Mouse (Mus musculus): ENCODE measurements around the gene Supt6.

Gene Supt6

DNA sequence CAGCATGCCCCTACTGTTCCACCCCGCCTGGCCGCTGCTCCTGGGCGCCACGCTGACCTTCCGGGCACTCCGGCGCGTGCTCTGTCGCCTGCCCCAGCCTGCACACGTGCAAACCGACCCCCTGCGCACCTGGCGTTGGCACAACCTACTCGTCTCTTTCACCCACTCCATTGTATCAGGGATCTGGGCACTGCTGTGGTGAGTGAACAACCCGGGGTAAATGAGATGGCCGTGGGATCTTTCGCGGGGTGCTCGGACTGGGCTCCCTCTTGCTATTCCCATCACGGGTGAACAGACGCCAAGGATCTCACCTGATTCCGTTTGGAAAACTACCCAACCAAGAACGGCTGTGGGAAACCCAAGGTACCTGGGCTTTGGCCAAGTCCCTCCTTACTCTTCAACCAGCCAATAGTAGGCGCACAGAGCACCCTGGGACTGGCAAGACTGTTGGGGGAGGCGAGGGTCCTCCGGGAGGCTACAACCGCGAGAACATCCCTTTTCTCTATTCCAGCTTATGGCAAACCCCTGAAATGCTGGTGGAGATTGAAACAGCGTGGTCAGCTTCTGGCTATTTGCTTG is 66.8 kb downstream of the Supt6 start:
- no peak for TF ChIP-seq GATA4 (IDR thresholded peaks at IDR 0.05; ENCODE audit: insufficient replicate concordance, low read length)

GRCm38 (mm10) chr11:78177903-78178858 is 67.6 kb downstream of the Supt6 start:
- no peak for TF ChIP-seq GATA4 (IDR thresholded peaks at IDR 0.05; ENCODE audit: insufficient replicate concordance, low read length)

GRCm38 (mm10) chr11:78177437-78177836 is 68.3 kb downstream of the Supt6 start:
- no peak for TF ChIP-seq GATA4 (IDR thresholded peaks at IDR 0.05; ENCODE audit: insufficient replicate concordance, low read length)

- TF ChIP-seq GATA4 (IDR thresholded peaks at IDR 0.05; ENCODE audit: insufficient replicate concordance, low read length), result no peak; the same call in 1 of the 2 replicates
Observed at GRCm38 (mm10) chr11:78176905-78177331, 68.9 kb downstream of the Supt6 start.

GRCm38 (mm10) chr11:78176402-78176862 is 69.4 kb downstream of the Supt6 start, which contains the start of the genes Nek8 and Tlcd1:
TSS of gene Nek8 (minus strand) at chr11:78176675.
TSS of gene Tlcd1 (plus strand) at chr11:78176711.
- TF ChIP-seq GATA4 (IDR thresholded peaks at IDR 0.05; ENCODE audit: insufficient replicate concordance, low read length), result no peak

GRCm38 (mm10) chr11:78175771-78176401 is 69.9 kb downstream of the Supt6 start:
- no peak for TF ChIP-seq GATA4 (IDR thresholded peaks at IDR 0.05; ENCODE audit: insufficient replicate concordance, low read length)

GRCm38 (mm10) chr11:78174506-78174905 is 71.3 kb downstream of the Supt6 start:
- no peak for TF ChIP-seq GATA4 (IDR thresholded peaks at IDR 0.05; ENCODE audit: insufficient replicate concordance, low read length)

DNA sequence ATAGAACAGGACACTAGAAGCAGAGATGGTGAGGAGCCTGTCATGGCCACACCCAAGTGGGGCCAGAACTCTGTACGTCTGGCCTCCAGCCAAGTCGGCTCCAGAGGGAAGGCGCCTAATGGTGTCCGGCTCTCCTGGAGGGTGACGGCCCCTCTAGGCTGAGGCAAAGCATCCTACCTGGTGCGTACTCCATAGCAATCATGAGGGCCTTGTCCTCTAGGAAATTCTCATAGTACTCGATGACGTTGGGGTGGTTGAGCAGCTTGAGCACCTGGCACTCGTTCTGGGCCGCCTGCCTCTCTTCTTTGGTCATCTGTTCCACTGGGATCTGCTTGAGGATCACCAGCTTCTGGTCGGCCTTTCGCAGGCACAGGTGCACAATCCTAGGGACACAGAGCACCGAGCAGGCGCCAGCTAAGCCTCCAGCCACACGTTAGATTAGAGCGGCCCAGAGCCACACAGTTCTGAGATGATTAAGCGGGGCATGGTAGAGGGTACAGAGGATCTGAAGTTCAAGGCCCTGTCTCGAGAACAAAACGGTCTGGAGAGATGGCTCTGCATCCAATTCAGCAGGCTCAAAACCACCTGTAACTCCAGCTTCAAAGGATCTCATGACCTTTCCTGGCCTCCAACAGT is 72.9 kb downstream of the Supt6 start:
- TF ChIP-seq GATA4 (IDR thresholded peaks at IDR 0.05; ENCODE audit: insufficient replicate concordance, low read length), result no peak

DNA sequence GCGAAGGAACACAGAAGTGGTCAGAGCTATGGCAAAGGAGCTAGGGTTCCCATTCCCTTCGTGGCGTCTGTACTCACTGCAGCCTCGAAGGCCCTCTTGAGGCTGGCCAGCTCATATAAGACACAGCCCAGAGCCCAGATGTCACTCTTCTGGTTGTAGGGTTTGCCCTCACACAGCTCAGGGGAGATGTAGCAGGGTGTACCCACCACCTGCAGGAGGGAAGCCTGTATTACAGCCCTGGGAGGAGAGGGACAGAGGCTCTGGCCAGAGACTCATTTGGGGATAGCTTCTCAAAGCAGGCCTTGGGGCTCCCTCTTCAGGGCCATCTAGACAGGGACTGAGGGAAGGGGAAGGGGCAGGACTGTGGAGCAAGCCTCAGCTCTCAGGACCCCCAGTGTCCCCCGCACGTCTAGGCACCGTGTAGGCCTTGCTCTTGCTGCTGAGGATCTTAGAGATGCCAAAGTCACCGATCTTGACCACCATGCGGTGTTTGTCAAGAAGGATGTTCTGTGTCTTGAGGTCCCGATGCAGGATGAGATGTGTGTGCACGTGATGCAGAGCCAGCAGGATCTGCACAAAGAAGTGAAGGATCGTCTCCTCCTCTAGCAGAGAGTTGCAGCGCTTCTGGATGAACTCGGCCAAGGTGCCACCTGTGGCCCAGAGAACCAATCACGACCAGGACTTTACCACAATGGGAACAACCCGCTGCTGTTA is 73.6 kb downstream of the Supt6 start:
- no peak for TF ChIP-seq GATA4 (IDR thresholded peaks at IDR 0.05; ENCODE audit: insufficient replicate concordance, low read length)

- TF ChIP-seq GATA4 (IDR thresholded peaks at IDR 0.05; ENCODE audit: insufficient replicate concordance, low read length), result no peak
Observed at GRCm38 (mm10) chr11:78171328-78171727, 74.5 kb downstream of the Supt6 start.

- TF ChIP-seq GATA4 (IDR thresholded peaks at IDR 0.05; ENCODE audit: insufficient replicate concordance, low read length), result no peak
Observed at GRCm38 (mm10) chr11:78170306-78170705, 75.5 kb downstream of the Supt6 start.

- TF ChIP-seq GATA4 (IDR thresholded peaks at IDR 0.05; ENCODE audit: insufficient replicate concordance, low read length), result no peak
Observed at GRCm38 (mm10) chr11:78168541-78169468, 77.0 kb downstream of the Supt6 start.

DNA sequence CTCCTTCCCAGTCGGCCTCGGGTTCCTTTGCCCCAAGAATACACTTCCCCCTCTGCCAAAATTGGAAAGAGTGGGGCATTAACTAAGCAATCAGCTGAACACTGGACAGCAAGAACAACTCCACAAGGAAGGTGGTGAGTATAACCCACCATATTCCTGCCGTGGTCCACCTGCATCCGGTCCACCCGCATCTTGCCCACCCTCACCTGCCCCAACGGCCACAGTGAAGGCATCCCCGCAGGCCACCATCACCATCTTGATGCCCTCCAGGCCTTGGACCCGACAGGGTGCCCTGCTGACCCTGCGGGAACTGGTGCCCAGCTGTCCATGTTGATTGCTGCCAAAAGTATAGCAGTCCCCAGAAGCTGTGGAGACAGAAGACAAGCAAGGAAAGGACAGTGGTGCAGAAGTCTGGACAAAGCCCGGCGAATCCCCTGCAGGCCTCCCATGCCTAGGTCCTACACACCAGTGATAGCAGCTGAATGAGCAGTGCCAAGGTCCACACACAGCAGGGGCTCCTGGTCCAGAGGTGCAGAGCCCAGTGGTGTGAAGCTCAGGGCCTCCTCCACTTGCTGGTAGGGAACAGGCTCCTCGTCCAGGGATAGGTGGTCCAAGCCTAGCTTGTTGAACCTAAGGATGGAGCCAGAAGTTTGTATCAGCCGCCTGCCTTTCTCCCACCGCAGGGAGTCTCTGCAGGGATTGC is 78.4 kb downstream of the Supt6 start:
- TF ChIP-seq GATA4 (IDR thresholded peaks at IDR 0.05; ENCODE audit: insufficient replicate concordance, low read length), result no peak
